Mouse (Mus musculus): ENCODE results near the gene Meltf. TPM values are rescaled to one million over a fixed set of nuclear protein-coding genes. Genes with fewer than 3 reads are reported as not detected.

Meltf gene
- polyA plus RNA-seq, 1 experiment from 2014 or later = 0.09 TPM

- Histone ChIP-seq H3K27ac (no peak overlapping the region), H3K36me3 (replicated peaks) (no peaks in the 10 kb centered on the region), H3K4me2 (no peak overlapping the region), H3K27me3 (peaks cover 15% of the 10 kb centered on the region; the same call in 1 of the 2 replicates), H3K4me1 (0 out of 2 replicates have a peak, but pooled peaks cover 3% of the 10 kb centered on the region), H3K9me3 (no peaks in the 10 kb centered on the region), H3K9ac (no peak overlapping the region), H3K4me3 (replicated peaks) (no peak overlapping the region)
- 90% methylated on average over 13 of the region's 13 CpGs for WGBS
- no peak for ATAC-seq (ENCODE audit: low FRiP score)
Measured at GRCm38 (mm10) chr16:31926547-31927182, 48.1 kb downstream of the Meltf start.

GRCm38 (mm10) chr16:31927412-31927811 is 48.8 kb downstream of the Meltf start:
- Histone ChIP-seq H3K4me3 (replicated peaks) (no peak overlapping the region), H3K9ac (no peak overlapping the region), H3K27me3 (peaks cover 18% of the 10 kb centered on the region; the same call in 1 of the 2 replicates), H3K4me2 (no peak overlapping the region), H3K27ac (no peak overlapping the region), H3K4me1 (peaks cover 7% of the 10 kb centered on the region; the same call in 1 of the 2 replicates), H3K9me3 (no peaks in the 10 kb centered on the region), H3K36me3 (replicated peaks) (no peaks in the 10 kb centered on the region)
- ATAC-seq (ENCODE audit: low FRiP score) = no peak
- WGBS = 94% methylated on average over 5 of the region's 5 CpGs

GRCm38 (mm10) chr16:31931330-31931729 is 52.7 kb downstream of the Meltf start:
- Histone ChIP-seq H3K9ac (no peak overlapping the region), H3K4me3 (replicated peaks) (no peak overlapping the region), H3K4me1 (peaks cover 37% of the 10 kb centered on the region), H3K27ac (no peak overlapping the region), H3K27me3 (peaks cover 48% of the 10 kb centered on the region), H3K9me3 (0 out of 2 replicates have a peak, but pooled peaks cover 1% of the 10 kb centered on the region), H3K4me2 (no peak overlapping the region), H3K36me3 (replicated peaks) (no peaks in the 10 kb centered on the region)
- ATAC-seq (ENCODE audit: low FRiP score) = no peak
- 63% methylated on average over 17 of the region's 17 CpGs for WGBS

GRCm38 (mm10) chr16:31932255-31932654 is 53.6 kb downstream of the Meltf start:
- H3K4me1 ChIP-seq = peaks cover 37% of the 10 kb centered on the region
- H3K27me3 ChIP-seq = peaks cover 56% of the 10 kb centered on the region
- ATAC-seq (ENCODE audit: low FRiP score) = peak; percentile 15; the same call in 1 of the 2 replicates
- no peak overlapping the region for H3K4me3 ChIP-seq (replicated peaks)
- 0 out of 2 replicates have a peak, but pooled peaks cover 5% of the 10 kb centered on the region for H3K9me3 ChIP-seq
- no peaks in the 10 kb centered on the region for H3K36me3 ChIP-seq (replicated peaks)
- no peak overlapping the region for H3K9ac ChIP-seq
- no peak overlapping the region for H3K4me2 ChIP-seq
- H3K27ac ChIP-seq = 0 out of 2 replicates have a peak overlapping the region, but pooled peaks have one; percentile 89
- 32% methylated on average over 5 of the region's 5 CpGs for WGBS

GRCm38 (mm10) chr16:31932840-31933697 is 54.5 kb downstream of the Meltf start:
- 0 out of 2 replicates have a peak, but pooled peaks cover 5% of the 10 kb centered on the region for H3K9me3 ChIP-seq
- ATAC-seq (ENCODE audit: low FRiP score) = peak; percentile 96
- under 1% methylated on average over 50 of the region's 50 CpGs for WGBS
- H3K4me2 ChIP-seq = peak overlapping the region; percentile 83
- peaks cover 56% of the 10 kb centered on the region for H3K27me3 ChIP-seq
- peak overlapping the region; percentile 50 for H3K4me3 ChIP-seq (replicated peaks)
- H3K27ac ChIP-seq = peak overlapping the region; percentile 89
- H3K4me1 ChIP-seq = peaks cover 37% of the 10 kb centered on the region
- no peaks in the 10 kb centered on the region for H3K36me3 ChIP-seq (replicated peaks)
- H3K9ac ChIP-seq = peak overlapping the region; percentile 60

- H3K27me3 ChIP-seq = peaks cover 56% of the 10 kb centered on the region
- peak within 1 kb of the TSS; percentile 83 for H3K4me2 ChIP-seq
- no peak for ATAC-seq (ENCODE audit: low FRiP score)
- H3K27ac ChIP-seq = peak within 1 kb of the TSS; percentile 89
- H3K4me3 ChIP-seq (replicated peaks) = peak within 1 kb of the TSS; percentile 50
- WGBS = 5% methylated on average over 42 of the region's 42 CpGs
- H3K36me3 ChIP-seq (replicated peaks) = no peaks in the 10 kb centered on the region
- H3K9ac ChIP-seq = peak within 1 kb of the TSS; percentile 60
- H3K9me3 ChIP-seq = 0 out of 2 replicates have a peak, but pooled peaks cover 5% of the 10 kb centered on the region
- peaks cover 37% of the 10 kb centered on the region for H3K4me1 ChIP-seq
Measured at GRCm38 (mm10) chr16:31933751-31934549, 55.3 kb downstream of the Meltf start, which contains the start of gene Pigz. Gene Pigz (plus strand): TSS chr16:31933851.

- Histone ChIP-seq H3K4me2 (peak overlapping the region; percentile 83), H3K4me1 (peaks cover 37% of the 10 kb centered on the region), H3K27me3 (peaks cover 56% of the 10 kb centered on the region), H3K9ac (peak overlapping the region; percentile 30; the same call in 1 of the 2 replicates), H3K27ac (no peak overlapping the region), H3K9me3 (0 out of 2 replicates have a peak, but pooled peaks cover 5% of the 10 kb centered on the region), H3K36me3 (replicated peaks) (no peaks in the 10 kb centered on the region), H3K4me3 (replicated peaks) (peak overlapping the region; percentile 50)
- WGBS = 12% methylated on average over 13 of the region's 13 CpGs
- no peak for ATAC-seq (ENCODE audit: low FRiP score)
Measured at GRCm38 (mm10) chr16:31934550-31935010, 56.0 kb downstream of the Meltf start.

- no peak for ATAC-seq (ENCODE audit: low FRiP score)
- H3K27me3 ChIP-seq = peaks cover 50% of the 10 kb centered on the region
Measured at GRCm38 (mm10) chr16:31935091-31935979, 56.7 kb downstream of the Meltf start.

GRCm38 (mm10) chr16:31936568-31936967 is 58.0 kb downstream of the Meltf start:
- H3K36me3 ChIP-seq (replicated peaks) = no peaks in the 10 kb centered on the region
- 0 out of 2 replicates have a peak, but pooled peaks cover 5% of the 10 kb centered on the region for H3K9me3 ChIP-seq
- no peak overlapping the region for H3K4me2 ChIP-seq
- peaks cover 34% of the 10 kb centered on the region for H3K4me1 ChIP-seq
- H3K9ac ChIP-seq = no peak overlapping the region
- H3K27ac ChIP-seq = no peak overlapping the region
- H3K27me3 ChIP-seq = peaks cover 42% of the 10 kb centered on the region
- H3K4me3 ChIP-seq (replicated peaks) = no peak overlapping the region
- 83% methylated on average over 4 of the region's 4 CpGs for WGBS
- no peak for ATAC-seq (ENCODE audit: low FRiP score)

More at GRCm38 (mm10) chr16:31935091-31935979, 56.7 kb downstream of the Meltf start:
- Histone ChIP-seq H3K4me2 (peak overlapping the region; percentile 83), H3K9ac (peak overlapping the region; percentile 30; the same call in 1 of the 2 replicates), H3K4me3 (replicated peaks) (peak overlapping the region; percentile 28), H3K4me1 (peaks cover 37% of the 10 kb centered on the region), H3K36me3 (replicated peaks) (no peaks in the 10 kb centered on the region), H3K27ac (no peak overlapping the region), H3K9me3 (0 out of 2 replicates have a peak, but pooled peaks cover 5% of the 10 kb centered on the region)
- WGBS = 5% methylated on average over 36 of the region's 36 CpGs

GRCm38 (mm10) chr16:31938856-31939255 is 60.2 kb downstream of the Meltf start:
- Histone ChIP-seq H3K36me3 (replicated peaks) (no peaks in the 10 kb centered on the region), H3K4me2 (no peak overlapping the region), H3K9ac (no peak overlapping the region), H3K27me3 (peaks cover 33% of the 10 kb centered on the region), H3K9me3 (0 out of 2 replicates have a peak, but pooled peaks cover 5% of the 10 kb centered on the region), H3K4me1 (peaks cover 17% of the 10 kb centered on the region), H3K27ac (no peak overlapping the region), H3K4me3 (replicated peaks) (no peak overlapping the region)
- no peak for ATAC-seq (ENCODE audit: low FRiP score)
- 78% methylated on average over 6 of the region's 6 CpGs for WGBS
